Mouse (Mus musculus) spleen, adult 2 months (tissue): ENCODE results near the gene Mier3. TPM values are rescaled to one million over a fixed set of nuclear protein-coding genes. Genes with fewer than 3 reads are reported as not detected.

ENCODE experiments used
- DNase-seq, 2 experiments: peaks; one replicate each; pipeline versions ENCODE4 v3.0.0 to v3.0.0-alpha.2; 2012 to 2021; ENCODE audit warnings: low spot score in 2 of 2, low read depth in 1 of 2
- H3K27ac ChIP-seq: fragments of 200-500 bp; 2 replicates; pipeline ENCODE4 v1.5.1; 2012; ENCODE audit warnings: low read length, inconsistent platforms; ENCODE audit not compliant: insufficient read depth
- H3K27me3 ChIP-seq: fragments of 200-500 bp; 2 replicates; pipeline ENCODE4 v1.6.1; 2012; ENCODE audit warnings: mild to moderate bottlenecking, moderate library complexity, low read length, inconsistent platforms; ENCODE audit not compliant: control insufficient read depth, insufficient read depth
- H3K36me3 ChIP-seq: fragments of 200-500 bp; 2 replicates; pipeline ENCODE4 v1.6.1; 2012; ENCODE audit warnings: mild to moderate bottlenecking, low read length, inconsistent platforms; ENCODE audit not compliant: control insufficient read depth, insufficient read depth
- H3K4me1 ChIP-seq: fragments of 200-500 bp; 2 replicates; pipeline ENCODE4 v1.6.1; 2011; ENCODE audit warnings: inconsistent platforms; ENCODE audit not compliant: control insufficient read depth, insufficient read depth, insufficient read length
- H3K4me3 ChIP-seq: fragments of 200-500 bp; 2 replicates; pipeline ENCODE4 v1.5.1; 2011; ENCODE audit warnings: mild to moderate bottlenecking, inconsistent platforms; ENCODE audit not compliant: insufficient read depth, insufficient read length; ENCODE audit errors: extremely low read depth
- CTCF ChIP-seq: fragments of 200-500 bp; IDR thresholded peaks from 2 replicates; pipeline ENCODE4 v1.5.1; 2011; ENCODE audit warnings: mild to moderate bottlenecking, inconsistent platforms; ENCODE audit not compliant: insufficient read depth, insufficient read length, insufficient replicate concordance; ENCODE audit errors: extremely low read depth
- POLR2A ChIP-seq: fragments of 200-500 bp; IDR thresholded peaks from 2 replicates; pipeline ENCODE4 v1.6.1; 2011; ENCODE audit warnings: low read depth, low read length, inconsistent platforms
- WGBS: fragments of 180-500 bp; shearing (Covaris S2); methylation state at CpG from one replicate; pipeline ENCODE4 v1.1.7; 2018; 5-methylcytosine and 5-hydroxymethylcytosine counted together
- polyA plus RNA-seq: library from polyadenylated mRNA; depleted of rRNA; stranded (reverse); fragments of >200 nt; gene quantifications from 2 replicates; pipeline ENCODE4 v1.2.3, GENCODE M21; 2012

Mier3 gene
- polyA plus RNA-seq, 1 experiment: 3.0 TPM

- Histone ChIP-seq H3K4me3 (no peak overlapping the region), H3K27ac (no peak overlapping the region), H3K27me3 (no peaks in the 10 kb centered on the region), H3K36me3 (no peaks in the 10 kb centered on the region), H3K4me1 (peaks cover 5% of the 10 kb centered on the region)
- WGBS: 86% methylated on average over 5 of the region's 5 CpGs
- TF ChIP-seq POLR2A: no peak
- TF ChIP-seq CTCF: no peak
- no peak for DNase-seq
Measured at GRCm38 (mm10) chr13:111726898-111727297, 46.1 kb downstream of the Mier3 start.

GRCm38 (mm10) chr13:111741204-111741990, 60.6 kb downstream of the Mier3 start:
- Histone ChIP-seq H3K4me1 (peaks cover 5% of the 10 kb centered on the region; the same call in 1 of the 2 replicates), H3K36me3 (no peaks in the 10 kb centered on the region), H3K27ac (no peak overlapping the region), H3K27me3 (no peaks in the 10 kb centered on the region), H3K4me3 (no peak overlapping the region)
- WGBS: 32% methylated on average over 7 of the region's 7 CpGs
- TF ChIP-seq CTCF (no peak), POLR2A (no peak)
- DNase-seq: peak in 1 of 2 experiments; percentile 8

GRCm38 (mm10) chr13:111741991-111742615, 61.3 kb downstream of the Mier3 start:
- no peak overlapping the region for H3K27ac ChIP-seq
- no peaks in the 10 kb centered on the region for H3K27me3 ChIP-seq
- DNase-seq: peak; percentile 29 to 53
- H3K4me1 ChIP-seq: peaks cover 5% of the 10 kb centered on the region; the same call in 1 of the 2 replicates
- H3K36me3 ChIP-seq: no peaks in the 10 kb centered on the region; the same call in none of the 2 replicates
- no peak overlapping the region for H3K4me3 ChIP-seq
- WGBS: 63% methylated on average over 6 of the region's 6 CpGs
- no peak for TF ChIP-seq CTCF
- TF ChIP-seq POLR2A: no peak

GRCm38 (mm10) chr13:111744233-111745000, 63.6 kb downstream of the Mier3 start:
- H3K4me1 ChIP-seq: peaks cover 5% of the 10 kb centered on the region; the same call in 1 of the 2 replicates
- 88% methylated on average over 6 of the region's 6 CpGs for WGBS
- no peak for DNase-seq
- H3K27me3 ChIP-seq: no peaks in the 10 kb centered on the region
- H3K4me3 ChIP-seq: no peak overlapping the region
- H3K27ac ChIP-seq: no peak overlapping the region
- peaks cover 14% of the 10 kb centered on the region for H3K36me3 ChIP-seq
- TF ChIP-seq CTCF: no peak
- TF ChIP-seq POLR2A: no peak

GRCm38 (mm10) chr13:111745216-111745615, 64.4 kb downstream of the Mier3 start:
- Histone ChIP-seq H3K4me1 (peaks cover 5% of the 10 kb centered on the region; the same call in 1 of the 2 replicates), H3K27me3 (no peaks in the 10 kb centered on the region), H3K4me3 (no peak overlapping the region), H3K27ac (no peak overlapping the region), H3K36me3 (peaks cover 20% of the 10 kb centered on the region)
- no peak for DNase-seq
- WGBS: 61% methylated on average over 7 of the region's 7 CpGs
- TF ChIP-seq CTCF (no peak), POLR2A (no peak)

GRCm38 (mm10) chr13:111746831-111747230, 66.1 kb downstream of the Mier3 start:
- Histone ChIP-seq H3K4me1 (peaks cover 1% of the 10 kb centered on the region; the same call in 1 of the 2 replicates), H3K27me3 (no peaks in the 10 kb centered on the region), H3K27ac (no peak overlapping the region), H3K36me3 (peaks cover 30% of the 10 kb centered on the region), H3K4me3 (no peak overlapping the region)
- TF ChIP-seq POLR2A (no peak), CTCF (no peak)
- DNase-seq: no peak
- 82% methylated on average over 5 of the region's 5 CpGs for WGBS
